Mouse (Mus musculus) cerebellum, adult 11-12 months (tissue): ENCODE data around the gene Hist2h2be.

Experiments used
- DNase-seq: peaks from one replicate; pipeline ENCODE4 v3.0.0; 2022

The Hist2h2be gene

GRCm38 (mm10) chr3:96262979-96263550, 42.1 kb downstream of the Hist2h2be start, which contains the start of gene Hist2h4:
Hist2h4 (minus strand) TSS chr3:96263311.
- DNase-seq: peak; percentile 97

GRCm38 (mm10) chr3:96263558-96264403, 42.9 kb downstream of the Hist2h2be start:
- peak; percentile 58 for DNase-seq

GRCm38 (mm10) chr3:96264404-96264949, 43.6 kb downstream of the Hist2h2be start:
- peak; percentile 32 for DNase-seq

GRCm38 (mm10) chr3:96266132-96266710, 45.3 kb downstream of the Hist2h2be start:
- no peak for DNase-seq

GRCm38 (mm10) chr3:96267541-96267940, 46.6 kb downstream of the Hist2h2be start:
- no peak for DNase-seq

- peak; percentile 85 for DNase-seq
Observed at GRCm38 (mm10) chr3:96268051-96268775, 47.3 kb downstream of the Hist2h2be start, which contains the start of gene Hist2h3b. Hist2h3b (plus strand) TSS chr3:96268654.

GRCm38 (mm10) chr3:96268776-96269378, 48.0 kb downstream of the Hist2h2be start:
- peak; percentile 68 for DNase-seq

GRCm38 (mm10) chr3:96269511-96270474, 48.9 kb downstream of the Hist2h2be start, which contains the start of gene Hist2h2bb:
Hist2h2bb (plus strand) TSS chr3:96269752.
- DNase-seq: peak; percentile 96
